Mouse (Mus musculus) lung, postnatal 25 days (tissue): ENCODE measurements around the gene Strada.

Source experiments
- DNase-seq: peaks from one replicate; pipeline ENCODE4 v3.0.0; 2022; ENCODE audit warnings: low spot score

Gene Strada

DNA sequence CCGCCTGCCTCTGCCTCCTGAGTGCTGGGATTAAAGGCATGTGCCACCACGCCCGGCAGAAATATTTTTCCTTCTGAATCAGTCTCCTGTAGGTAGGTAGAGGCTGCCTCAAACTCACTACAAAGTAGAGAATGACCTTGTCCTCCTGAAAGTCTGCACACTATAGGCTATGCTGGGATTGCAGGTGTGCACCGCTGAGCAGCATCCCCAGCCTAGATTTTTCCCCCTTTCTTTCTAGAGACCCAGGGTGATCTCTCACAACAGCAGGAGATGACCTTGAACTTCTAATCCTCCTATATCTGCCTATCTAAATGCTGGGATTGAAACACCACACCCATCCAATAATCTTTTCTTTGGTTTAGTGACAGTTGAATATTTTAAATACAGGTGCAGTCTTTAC is 14.6 kb downstream of the Strada start:
- no peak for DNase-seq

DNA sequence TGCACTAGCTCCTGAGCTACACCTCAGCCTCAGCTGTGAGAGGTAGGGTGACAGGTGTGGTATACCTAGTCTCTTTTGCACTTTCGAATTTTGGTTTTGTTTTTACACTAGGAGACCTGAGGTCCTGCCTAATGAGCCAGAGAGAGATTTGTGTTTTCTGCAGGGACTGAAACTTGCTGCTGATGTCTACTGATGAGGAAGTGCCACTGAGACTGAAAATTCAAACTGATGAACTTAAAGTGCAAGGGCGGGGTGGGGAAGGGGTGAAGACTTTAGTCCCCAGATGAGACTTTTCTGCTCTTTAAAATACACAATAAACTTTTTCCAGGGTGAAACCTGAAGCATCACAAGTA is 21.5 kb downstream of the Strada start:
- DNase-seq = no peak

DNA sequence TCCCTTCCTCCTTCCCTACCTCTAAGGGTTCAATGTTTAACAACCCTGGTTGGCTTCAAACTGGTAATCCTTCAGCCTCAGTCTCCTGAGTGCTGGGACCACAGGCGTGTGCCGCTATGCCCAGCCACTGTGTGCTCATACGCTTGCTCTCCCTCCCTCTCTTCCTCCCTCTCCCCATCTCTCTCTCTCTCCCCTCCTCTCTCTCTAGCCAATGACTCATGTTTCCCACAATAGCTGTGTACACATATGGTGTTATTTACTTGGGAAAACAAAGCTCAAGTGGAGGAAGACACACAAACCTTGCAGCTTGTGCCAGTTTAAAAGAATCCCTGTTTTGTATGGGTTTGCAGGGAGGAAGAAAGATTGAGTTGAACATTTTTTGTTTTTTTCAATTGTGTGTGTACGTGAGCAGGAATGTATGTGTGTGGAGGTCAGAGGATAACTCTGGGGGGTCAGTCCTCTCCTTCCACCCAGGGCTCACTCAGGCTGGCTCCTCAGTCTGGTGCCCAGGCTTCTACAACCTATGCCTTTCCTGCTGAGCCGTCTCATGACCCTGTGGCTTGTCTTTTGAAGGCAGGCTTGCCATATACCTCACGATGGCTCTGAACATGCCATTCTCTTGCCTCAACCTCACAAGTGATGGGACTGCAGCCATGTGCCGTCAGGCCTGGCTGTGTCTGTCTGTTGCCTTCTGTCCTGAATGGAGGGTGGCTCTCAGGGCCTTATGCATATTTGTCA is 22.1 kb downstream of the Strada start:
- DNase-seq = no peak

DNA sequence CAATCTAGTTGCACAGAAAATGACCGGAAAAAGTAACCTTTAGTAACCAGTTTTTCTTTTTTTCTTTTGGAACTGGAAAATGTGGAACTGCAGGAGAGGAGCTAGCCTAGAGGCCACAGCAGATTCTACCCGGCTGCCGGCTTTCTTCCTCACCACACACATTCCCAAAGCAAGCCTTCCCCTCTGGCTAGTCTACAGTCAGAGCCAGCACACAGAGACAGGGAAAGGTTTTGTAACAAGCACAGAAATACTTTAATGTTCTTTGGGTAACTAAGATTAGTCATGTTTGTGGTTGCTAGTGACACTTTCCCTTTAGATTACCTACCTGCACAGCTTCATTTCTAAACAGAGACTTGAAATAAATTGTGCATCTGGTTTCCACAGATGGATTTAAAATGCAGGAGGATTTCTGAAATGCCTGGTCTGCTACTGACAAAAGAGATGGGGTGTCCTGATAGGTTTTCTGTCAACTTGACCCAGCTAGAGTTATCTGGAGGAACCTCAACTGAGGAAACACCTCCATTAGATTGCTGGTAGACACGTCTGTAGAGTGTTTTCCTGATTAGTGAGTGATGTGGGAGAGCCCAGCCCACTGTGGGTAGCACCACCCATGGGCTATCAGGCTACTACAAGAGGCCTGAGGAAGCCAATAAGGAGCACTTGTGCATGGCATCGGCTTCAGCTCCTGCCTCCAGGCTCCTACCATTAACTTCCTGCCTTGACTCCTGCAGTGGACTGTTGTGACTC is 23.8 kb downstream of the Strada start:
- DNase-seq = no peak

DNA sequence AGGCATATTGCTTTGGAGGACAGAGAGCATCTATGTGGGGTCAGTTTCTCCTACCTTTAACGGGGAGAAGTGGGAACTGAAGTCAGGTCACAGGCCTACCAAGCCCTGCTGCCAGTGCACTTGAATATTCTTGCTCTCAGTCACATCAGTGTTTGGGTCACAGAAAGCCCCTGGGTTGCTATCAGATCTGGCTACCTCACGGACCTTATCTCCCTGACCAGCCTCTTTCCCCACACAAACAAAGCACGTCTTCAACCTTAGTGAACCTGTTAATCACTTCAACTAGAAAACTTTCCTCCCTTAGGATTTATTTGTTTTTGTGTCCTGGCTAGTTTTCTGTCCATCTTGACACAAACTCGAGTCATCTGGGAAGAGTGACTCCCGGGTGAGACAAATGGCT is 25.6 kb downstream of the Strada start:
- DNase-seq = no peak

DNA sequence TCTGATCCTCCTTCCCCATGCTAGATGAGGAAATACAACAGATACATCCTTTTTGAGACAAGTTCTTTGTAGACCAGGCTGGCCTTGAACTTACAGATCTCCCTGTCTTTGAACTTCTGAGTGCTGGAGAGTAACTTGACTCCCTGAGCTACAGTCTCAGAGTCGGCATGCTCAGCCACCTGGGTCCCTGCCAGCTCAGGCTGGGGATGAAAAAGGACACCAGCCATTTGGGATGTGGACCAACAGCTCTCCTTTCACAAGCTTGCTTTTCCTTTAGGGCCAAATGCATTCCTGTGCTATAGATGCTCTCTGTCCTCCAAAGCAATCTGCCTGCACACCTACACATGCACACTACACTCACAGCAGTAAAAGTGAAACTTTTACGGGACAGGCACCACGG is 26.9 kb downstream of the Strada start:
- DNase-seq = no peak

DNA sequence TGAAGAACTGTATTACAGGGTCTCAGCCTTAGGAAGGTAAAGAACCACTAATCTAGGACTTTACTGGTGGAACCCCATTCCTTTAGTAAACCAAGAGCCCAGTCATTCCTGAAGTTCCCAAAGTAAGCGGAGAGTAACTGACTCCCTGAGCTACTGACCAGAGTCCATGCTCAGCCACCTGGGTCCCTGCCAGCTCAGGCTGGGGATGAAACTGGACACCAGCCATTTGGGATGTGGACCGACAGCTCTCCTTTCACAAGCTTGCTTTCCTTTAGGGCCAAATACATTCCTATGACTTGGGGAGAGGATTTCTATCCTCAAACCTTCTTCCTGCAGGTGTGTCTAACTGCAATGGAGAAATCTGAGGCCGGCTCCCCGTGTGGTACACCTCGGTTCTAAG is 27.6 kb downstream of the Strada start:
- no peak for DNase-seq

DNA sequence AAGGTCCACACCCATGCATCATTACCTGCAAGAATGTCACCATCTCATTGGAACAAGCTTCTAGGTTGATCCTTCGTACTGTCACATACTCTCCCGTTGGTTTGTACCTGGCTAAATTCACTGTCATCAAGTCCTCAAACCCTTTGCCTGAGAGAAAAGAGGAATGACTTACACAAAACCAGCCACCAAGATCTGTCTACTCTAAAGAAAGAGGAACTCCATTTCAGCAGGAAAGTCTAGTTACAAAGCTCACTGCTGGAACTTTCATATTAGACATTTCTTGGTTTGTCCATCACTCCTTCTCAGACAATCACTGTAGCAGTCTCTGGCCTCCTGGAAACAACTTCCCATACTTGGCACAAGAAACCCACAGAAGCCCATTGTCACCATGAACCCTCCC is 28.7 kb downstream of the Strada start:
- DNase-seq = no peak

DNA sequence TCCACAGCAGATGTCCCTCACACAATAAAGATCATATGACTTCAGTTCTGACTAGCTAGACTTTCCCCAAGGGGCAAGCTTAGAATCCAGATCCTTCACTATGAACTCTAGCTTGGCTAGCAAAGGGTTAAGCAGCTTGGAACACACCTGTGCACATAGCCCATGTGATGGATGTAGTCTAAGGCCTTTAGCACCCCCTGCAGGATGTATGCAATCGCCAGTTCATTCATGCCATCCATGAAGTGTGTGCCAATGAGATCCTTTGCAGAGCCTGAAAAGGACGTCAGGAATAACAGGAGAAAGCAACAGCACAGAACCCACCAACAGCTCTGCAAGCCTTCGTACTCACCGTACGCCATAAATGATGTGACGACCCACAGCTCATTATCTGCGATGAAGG is 31.2 kb downstream of the Strada start:
- DNase-seq = peak; percentile 75

DNA sequence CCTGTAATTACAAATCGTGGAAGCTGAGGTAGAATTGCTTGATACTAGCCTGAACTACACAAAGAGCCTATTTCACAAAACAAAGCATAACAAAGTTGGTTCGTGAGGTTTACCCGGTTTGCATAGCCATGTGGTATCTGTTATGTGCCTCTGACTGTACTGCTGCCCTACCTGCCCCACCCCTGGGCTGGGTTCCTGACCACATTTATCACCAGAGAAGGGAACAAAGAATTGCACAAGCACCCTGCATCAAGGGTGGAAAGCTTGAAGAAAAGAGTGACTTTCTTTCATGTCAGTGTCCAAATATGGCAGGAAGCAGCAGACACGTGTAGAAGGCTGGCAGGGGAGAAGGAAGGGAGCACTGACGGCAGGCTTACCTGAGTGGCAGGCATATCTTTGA is 34.5 kb downstream of the Strada start:
- peak; percentile 57 for DNase-seq

DNA sequence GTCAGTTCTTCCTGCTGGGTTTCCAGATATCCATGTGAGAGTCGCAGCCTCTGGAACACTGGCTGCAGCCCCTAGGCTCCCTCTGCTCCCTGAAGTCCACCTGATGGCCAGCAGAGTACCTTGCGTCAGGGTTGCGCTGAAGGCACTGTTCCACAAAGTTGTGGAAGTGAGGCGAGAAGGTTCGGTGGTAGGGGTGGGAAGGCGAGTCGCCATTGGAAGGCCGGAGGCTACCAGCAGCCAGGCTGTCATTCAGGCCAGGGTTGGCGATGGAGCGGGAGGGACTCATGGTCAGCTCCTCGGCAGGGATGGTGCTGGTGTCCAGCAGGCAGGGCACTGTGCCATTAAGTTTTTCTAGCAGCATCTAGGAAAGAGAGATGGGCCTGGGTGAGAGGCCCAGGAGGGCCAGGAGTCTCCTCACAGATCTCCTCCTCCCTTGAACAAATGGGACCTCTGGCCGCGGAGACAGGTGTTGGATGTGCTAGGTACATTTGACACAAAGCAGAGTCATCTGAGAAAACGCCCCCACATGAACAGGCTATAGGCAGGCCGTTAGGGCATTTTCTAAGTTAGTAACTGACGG is 37.3 kb downstream of the Strada start:
- no peak for DNase-seq

DNA sequence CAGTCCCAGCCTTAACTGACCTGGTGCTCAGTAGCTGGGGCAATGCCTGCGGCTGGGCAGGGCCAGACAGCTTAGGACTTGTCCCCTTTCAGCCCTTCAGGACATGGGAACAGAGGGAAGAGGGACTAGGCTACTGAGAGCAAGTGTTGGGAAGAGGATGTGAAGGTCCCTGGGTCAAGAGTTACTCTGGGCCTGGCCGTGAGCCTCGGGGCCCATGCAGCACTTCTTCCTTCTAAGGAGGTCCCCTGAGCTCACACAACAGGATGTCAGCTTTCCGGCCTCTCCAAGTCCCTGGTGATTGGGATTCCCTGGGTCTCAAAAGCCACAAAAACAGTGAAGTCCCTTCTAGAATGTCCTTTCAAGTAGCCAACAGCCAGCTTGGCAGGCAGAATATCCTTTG is 38.4 kb downstream of the Strada start:
- DNase-seq = peak; percentile 34

DNA sequence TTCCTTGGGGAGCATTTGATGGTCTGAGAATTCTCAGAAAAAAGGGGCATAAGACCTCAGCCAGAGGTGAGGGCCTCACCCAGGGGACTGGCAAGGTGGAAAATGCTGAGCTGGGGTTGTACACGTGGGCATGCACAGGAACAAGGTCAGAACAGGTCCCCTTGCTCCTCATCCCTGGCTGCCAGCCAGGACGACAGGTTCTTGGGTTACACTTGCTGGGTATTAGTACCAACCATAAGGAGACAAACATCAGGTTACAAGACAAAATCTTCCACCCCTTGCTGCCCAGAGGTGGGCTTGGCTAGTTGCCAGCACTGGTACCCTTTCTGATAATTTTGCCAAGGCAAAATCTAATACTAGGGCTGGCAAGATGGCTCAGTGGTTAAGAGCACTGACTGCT is 39.7 kb downstream of the Strada start:
- DNase-seq = no peak

DNA sequence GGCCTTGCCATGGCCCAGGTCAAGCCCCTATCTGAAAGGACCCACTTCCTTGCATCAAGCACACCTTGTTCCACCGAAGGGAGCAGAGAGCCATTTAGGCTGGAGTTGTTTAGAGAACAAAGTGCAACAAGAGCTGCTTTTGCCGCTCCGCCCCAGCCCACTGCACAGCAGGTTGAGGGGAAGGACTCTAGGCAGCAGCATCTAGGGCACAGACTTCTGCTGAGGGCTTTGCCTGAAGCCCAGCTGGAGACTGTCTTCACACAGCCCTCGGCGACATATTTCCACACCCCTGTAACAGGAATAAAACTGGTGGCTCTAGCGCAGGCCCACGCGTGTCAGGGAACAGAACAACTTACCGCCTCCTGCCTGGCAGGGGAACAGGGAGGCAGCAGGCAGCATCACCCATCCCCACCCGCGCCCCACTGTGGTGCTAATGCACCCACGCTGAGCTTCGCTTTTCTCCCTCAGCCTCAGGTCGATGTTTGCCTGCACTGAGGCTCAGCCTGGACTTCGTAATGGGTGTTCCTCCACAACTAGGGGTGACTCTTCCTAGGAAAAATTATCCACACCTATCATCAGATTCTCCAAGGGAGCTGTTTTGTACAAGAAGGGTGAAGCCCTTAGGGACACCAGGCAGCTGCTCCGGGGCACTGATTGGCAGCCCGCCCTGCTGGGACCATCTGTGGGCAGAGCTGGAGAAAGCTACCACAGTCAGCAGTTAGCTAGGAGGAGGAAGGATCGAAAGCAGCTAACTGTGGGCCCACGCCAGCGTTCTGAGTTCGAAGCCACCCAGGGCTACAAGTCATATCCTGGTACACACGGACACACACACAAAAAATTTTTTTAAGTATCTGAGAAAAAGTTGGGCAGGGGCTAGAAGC is 40.9 kb downstream of the Strada start, which contains the start of the genes Gm10840 and Limd2:
TSS of gene Gm10840 (plus strand) at position 10 of the 881 bp plus-strand sequence.
TSS of gene Limd2 (minus strand) at position 20 of the 881 bp plus-strand sequence.
- DNase-seq = peak; percentile 53

DNA sequence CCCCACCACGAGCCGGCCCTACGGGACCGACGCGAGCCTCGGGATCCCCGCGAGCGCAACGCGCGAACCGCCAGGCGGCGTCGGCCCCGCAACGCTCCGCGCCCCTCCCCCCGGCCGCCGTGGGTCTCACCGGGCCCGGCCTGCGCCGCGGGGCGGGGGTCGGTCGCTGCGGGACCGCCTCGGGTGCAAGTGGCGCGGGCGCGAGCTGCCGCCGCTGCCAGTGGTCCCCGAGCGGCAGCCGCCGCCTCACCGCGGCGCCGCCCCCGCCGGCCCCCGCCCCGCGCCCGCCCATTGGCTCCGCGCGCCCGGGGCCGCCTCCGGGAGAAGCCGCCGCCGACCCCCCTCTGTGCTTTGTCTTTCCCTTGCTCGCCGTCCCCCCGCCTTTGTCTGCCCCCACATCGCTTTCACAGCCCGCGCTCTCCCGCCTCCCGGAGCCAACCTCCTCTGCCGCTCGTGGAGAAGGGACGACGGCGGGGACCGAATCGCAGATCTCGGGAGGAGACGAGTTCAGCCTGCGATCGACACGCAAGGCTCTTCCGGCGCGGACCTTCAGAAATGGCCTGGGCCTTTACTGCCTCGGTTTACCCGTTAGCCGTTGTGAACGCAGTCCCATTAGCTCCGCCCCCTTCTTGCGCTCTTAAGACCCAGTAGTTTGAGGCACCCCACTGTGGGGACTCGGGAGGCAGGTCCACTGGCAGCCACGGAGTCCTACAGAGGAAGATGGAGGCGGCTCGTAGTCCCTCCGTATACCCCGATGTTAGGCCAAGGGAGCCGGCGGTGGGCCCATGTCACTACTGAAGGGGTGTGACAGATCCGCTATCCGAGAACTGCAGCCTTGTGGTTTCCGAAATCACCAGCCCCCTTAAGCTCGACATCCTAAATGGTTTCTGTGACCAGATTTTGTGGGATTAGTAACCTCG is 41.8 kb downstream of the Strada start:
- peak; percentile 79 for DNase-seq

DNA sequence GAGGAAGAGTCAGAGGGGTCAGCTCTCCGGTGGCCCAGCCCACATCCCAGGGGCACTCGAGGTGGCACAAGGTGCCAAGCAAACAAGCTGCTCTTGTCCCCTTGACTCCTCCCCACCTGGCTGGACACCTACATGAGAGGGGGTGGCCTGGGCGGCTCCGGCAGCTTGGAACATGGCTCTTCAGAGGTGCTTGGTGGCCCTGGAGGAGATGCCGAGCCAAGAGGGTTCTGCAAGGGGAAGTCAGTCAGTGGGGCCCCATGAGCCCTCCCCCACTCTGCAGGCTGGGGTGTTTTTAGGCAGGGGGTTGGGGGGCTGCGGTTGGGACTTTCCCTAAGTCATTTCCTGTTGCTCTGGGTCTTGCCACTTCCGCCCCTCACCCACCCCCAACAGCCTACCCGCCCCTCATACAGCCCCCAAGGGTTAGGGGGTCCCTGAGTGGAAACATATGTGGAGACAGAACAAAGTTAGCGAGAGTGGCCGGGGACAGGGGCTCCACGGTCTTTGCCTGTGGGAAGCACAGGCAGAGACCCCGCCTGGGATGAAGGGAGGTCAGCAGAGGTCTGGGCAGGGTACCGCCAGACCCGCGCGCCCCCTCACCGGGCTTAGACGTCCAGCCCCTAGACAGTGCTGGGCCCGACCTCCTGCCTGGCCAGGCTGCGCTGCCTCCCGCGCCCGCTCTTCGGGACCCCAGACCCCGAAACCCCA is 42.6 kb downstream of the Strada start:
- peak; percentile 90 for DNase-seq

DNA sequence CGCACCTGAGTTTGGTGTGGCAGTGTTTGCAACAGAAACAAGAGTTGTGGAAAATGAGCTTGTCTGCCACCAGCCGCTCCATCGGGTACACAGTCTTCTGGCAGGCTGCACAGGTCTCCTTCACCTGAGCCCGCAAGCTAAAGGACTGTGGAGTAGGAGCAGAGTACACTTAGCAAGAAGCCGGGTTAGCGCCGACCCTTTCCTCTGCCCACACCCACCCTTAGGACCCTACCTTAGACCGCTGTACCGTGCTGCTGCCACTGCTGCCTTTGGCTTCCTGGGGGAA is 43.1 kb downstream of the Strada start:
- no peak for DNase-seq

DNA sequence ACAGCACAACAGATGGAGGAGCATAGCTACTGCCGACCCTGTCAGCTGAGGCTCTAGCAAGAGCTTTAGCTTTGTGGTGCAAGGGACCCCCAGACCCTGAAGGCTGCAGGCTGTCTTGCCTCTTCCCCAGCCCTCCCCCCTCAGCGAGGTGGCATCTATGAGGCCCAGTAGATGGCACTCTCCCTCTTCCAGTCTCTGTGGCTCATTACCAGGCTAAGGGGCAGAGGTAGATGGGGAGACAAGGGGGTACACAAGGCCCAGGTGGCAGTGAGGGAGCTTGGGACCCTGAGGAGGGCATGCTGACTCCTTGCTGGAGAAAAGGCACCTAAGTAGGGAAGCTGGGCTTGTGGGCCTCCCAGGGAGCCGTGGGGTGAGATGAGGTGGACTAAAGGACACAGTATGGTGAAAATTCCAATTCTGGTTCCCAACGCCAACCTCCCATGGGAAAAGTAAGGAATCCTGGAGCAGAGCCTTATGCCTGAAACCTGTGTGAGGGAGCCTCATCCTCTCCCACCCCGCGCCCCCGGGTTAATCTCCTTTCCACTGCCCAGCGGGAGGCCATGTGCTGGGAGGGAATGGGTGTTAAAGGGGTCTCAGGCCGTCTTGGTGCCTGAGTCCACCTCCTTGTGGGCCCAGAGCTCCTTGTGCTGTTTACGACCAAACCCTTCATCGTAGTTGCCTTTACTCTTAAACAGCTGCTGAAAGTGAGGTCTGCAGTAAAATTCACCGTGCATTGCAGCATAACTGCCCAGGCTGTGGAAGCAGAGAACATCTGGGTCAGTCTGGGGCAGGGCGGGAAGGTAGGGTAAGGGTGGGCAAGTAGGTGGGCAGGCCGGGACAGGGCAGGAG is 43.7 kb downstream of the Strada start:
- DNase-seq = peak; percentile 49

DNA sequence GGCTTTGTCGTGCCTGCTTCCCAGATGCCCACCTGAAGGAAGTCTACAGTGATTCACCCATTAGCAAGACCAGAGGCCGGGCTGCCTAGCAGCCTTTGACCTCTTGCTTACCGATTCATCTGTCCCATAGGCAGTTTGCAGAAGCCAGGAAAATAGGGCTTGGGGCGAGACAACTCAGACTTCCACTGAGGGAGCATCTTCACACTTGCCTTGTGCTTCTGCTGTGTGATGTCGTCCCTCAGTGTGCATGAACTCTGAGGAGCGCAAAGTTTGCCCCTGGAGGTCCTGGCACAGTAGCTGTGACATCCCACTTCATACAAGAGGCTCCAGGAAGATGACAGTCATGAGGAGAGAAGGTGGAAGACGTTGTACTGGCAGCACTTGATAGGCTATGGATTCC is 44.8 kb downstream of the Strada start:
- no peak for DNase-seq

DNA sequence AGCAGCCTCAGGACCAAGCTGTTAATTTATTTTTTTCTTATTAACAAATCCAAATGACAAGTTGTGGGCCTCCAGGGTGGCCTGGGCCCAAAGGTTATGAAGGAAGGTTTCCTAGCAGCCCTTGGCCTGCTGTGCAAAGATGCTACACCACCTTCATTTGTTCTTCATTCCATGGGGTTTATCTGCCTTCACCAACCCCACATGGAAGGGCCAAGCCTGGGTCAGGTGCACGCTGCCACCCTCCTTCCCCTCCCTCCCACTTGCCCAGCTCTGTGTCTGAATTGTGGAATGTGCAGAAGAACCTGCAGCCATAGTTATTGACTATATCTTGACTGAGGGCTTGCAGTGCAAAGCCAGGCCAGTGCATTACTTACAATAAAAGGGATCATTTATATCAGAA is 45.7 kb downstream of the Strada start:
- no peak for DNase-seq
